Mouse (Mus musculus) limb, embryonic 11.5 days (tissue): ENCODE results near the gene Rpusd1. TPM values are rescaled to one million over a fixed set of nuclear protein-coding genes. Genes with fewer than 3 reads are reported as not detected.
A peak's percentile ranks its signal among the peaks of the same experiment; 100 is the strongest.

Experiments
- ATAC-seq: fragments of 200-750 bp; cut with Nextera tagmentation; 2 replicates; pipeline ENCODE4 v1.8.0; 2017; ENCODE audit warnings: low read depth; ENCODE audit not compliant: insufficient number of reproducible peaks, low FRiP score, low TSS enrichment
- DNase-seq: peaks from one replicate; pipeline ENCODE4 v3.0.0-alpha.2; 2015; ENCODE audit warnings: low spot score
- H3K27ac ChIP-seq: fragments of 300-500 bp; sonication (generic); replicated peaks from 2 replicates; pipeline ENCODE4 v1.5.1; 2014; ENCODE audit warnings: low read depth, mild to moderate bottlenecking, low read length
- H3K27me3 ChIP-seq: fragments of 300-500 bp; sonication (generic); 2 replicates; pipeline ENCODE4 v1.6.1; 2014; ENCODE audit warnings: mild to moderate bottlenecking, low read length, mixed read lengths; ENCODE audit not compliant: control insufficient read depth, insufficient read depth
- H3K36me3 ChIP-seq: fragments of 300-500 bp; sonication (generic); 2 replicates; pipeline ENCODE4 v1.6.1; 2014; ENCODE audit warnings: mild to moderate bottlenecking, low read length, moderate library complexity, mixed read lengths; ENCODE audit not compliant: control insufficient read depth, insufficient read depth
- H3K4me1 ChIP-seq: fragments of 300-500 bp; sonication (generic); 2 replicates; pipeline ENCODE4 v1.6.1; 2014; ENCODE audit warnings: low read length, mixed read lengths; ENCODE audit not compliant: control insufficient read depth, insufficient read depth
- H3K4me2 ChIP-seq: fragments of 300-500 bp; sonication (generic); 2 replicates; pipeline ENCODE4 v1.6.1; 2014; ENCODE audit warnings: low read depth, mild to moderate bottlenecking, moderate library complexity; ENCODE audit not compliant: severe bottlenecking
- H3K4me3 ChIP-seq: fragments of 300-500 bp; sonication (generic); 2 replicates; pipeline ENCODE4 v1.5.1; 2014; ENCODE audit warnings: low read depth, low read length
- H3K9ac ChIP-seq: fragments of 300-500 bp; sonication (generic); 2 replicates; pipeline ENCODE4 v1.6.1; 2014; ENCODE audit warnings: mild to moderate bottlenecking, low read length
- H3K9me3 ChIP-seq: fragments of 300-500 bp; sonication (generic); 2 replicates; pipeline ENCODE4 v1.6.1; 2016; ENCODE audit warnings: low read length; ENCODE audit not compliant: control insufficient read depth
- WGBS: fragments of 180-500 bp; shearing (Covaris S2); extraction: QIAGEN DNeasy Blood & Tissue Kit; methylation state at CpG from one replicate; pipeline ENCODE4 v1.1.7; 2014; 5-methylcytosine and 5-hydroxymethylcytosine counted together
- polyA plus RNA-seq: library from polyadenylated mRNA; unstranded; fragments of >200 nt; fragmentation: Nextera tagmentation; extraction: Ambion mirVana; gene quantifications from 2 replicates; pipeline ENCODE4 v1.2.1, GENCODE M21; 2014

Gene Rpusd1
- polyA plus RNA-seq, 1 experiment from 2014 or later, result 23.4 TPM

GRCm38 (mm10) chr17:25756378-25757242 lies 29.1 kb downstream of the Rpusd1 start:
- no peak overlapping the region; the same call in 1 of the 2 replicates for H3K9ac ChIP-seq
- no peak overlapping the region for H3K4me3 ChIP-seq
- no peak overlapping the region for H3K27ac ChIP-seq
- ATAC-seq, result no peak
- H3K9me3 ChIP-seq, result no peaks in the 10 kb centered on the region
- DNase-seq, result no peak
- no peaks in the 10 kb centered on the region for H3K27me3 ChIP-seq
- H3K36me3 ChIP-seq, result no peaks in the 10 kb centered on the region
- no peak overlapping the region for H3K4me2 ChIP-seq
- peaks cover 4% of the 10 kb centered on the region; the same call in 1 of the 2 replicates for H3K4me1 ChIP-seq
- WGBS, result 79% methylated on average over 9 of the region's 9 CpGs

- Histone ChIP-seq H3K27me3 (no peaks in the 10 kb centered on the region), H3K4me3 (no peak overlapping the region), H3K36me3 (no peaks in the 10 kb centered on the region), H3K4me1 (peaks cover 4% of the 10 kb centered on the region; the same call in 1 of the 2 replicates), H3K27ac (no peak overlapping the region), H3K9ac (no peak overlapping the region), H3K9me3 (no peaks in the 10 kb centered on the region), H3K4me2 (no peak overlapping the region)
- DNase-seq (no peak), ATAC-seq (no peak)
- 78% methylated on average over 3 of the region's 3 CpGs for WGBS
Observed at GRCm38 (mm10) chr17:25757691-25758090, 30.2 kb downstream of the Rpusd1 start.

- H3K9ac ChIP-seq, result no peak overlapping the region
- ATAC-seq, result no peak
- no peak overlapping the region for H3K27ac ChIP-seq
- no peaks in the 10 kb centered on the region for H3K36me3 ChIP-seq
- no peak for DNase-seq
- no peaks in the 10 kb centered on the region for H3K27me3 ChIP-seq
- 79% methylated on average over 8 of the region's 8 CpGs for WGBS
- no peak overlapping the region for H3K4me3 ChIP-seq
- H3K4me1 ChIP-seq, result peaks cover 4% of the 10 kb centered on the region; the same call in 1 of the 2 replicates
- no peak overlapping the region for H3K4me2 ChIP-seq
- no peaks in the 10 kb centered on the region for H3K9me3 ChIP-seq
Observed at GRCm38 (mm10) chr17:25760148-25760547, 32.7 kb downstream of the Rpusd1 start.

- no peak for ATAC-seq
- H3K4me2 ChIP-seq, result no peak overlapping the region
- no peaks in the 10 kb centered on the region for H3K27me3 ChIP-seq
- no peak overlapping the region for H3K4me3 ChIP-seq
- H3K36me3 ChIP-seq, result no peaks in the 10 kb centered on the region
- no peak overlapping the region for H3K9ac ChIP-seq
- H3K4me1 ChIP-seq, result peaks cover 3% of the 10 kb centered on the region; the same call in 1 of the 2 replicates
- 67% methylated on average over 4 of the region's 4 CpGs for WGBS
- no peak for DNase-seq
- H3K9me3 ChIP-seq, result no peaks in the 10 kb centered on the region
- H3K27ac ChIP-seq, result no peak overlapping the region
Observed at GRCm38 (mm10) chr17:25761561-25761970, 34.1 kb downstream of the Rpusd1 start.

GRCm38 (mm10) chr17:25762591-25762990 lies 35.1 kb downstream of the Rpusd1 start:
- Histone ChIP-seq H3K9me3 (no peaks in the 10 kb centered on the region), H3K4me3 (no peak overlapping the region), H3K27ac (no peak overlapping the region), H3K27me3 (no peaks in the 10 kb centered on the region), H3K36me3 (no peaks in the 10 kb centered on the region), H3K4me1 (peaks cover 3% of the 10 kb centered on the region; the same call in 1 of the 2 replicates), H3K4me2 (no peak overlapping the region), H3K9ac (no peak overlapping the region)
- DNase-seq (no peak), ATAC-seq (no peak)
- 31% methylated on average over 3 of the region's 3 CpGs for WGBS

GRCm38 (mm10) chr17:25765886-25766285 lies 38.4 kb downstream of the Rpusd1 start:
- WGBS, result 29% methylated on average over 5 of the region's 5 CpGs
- no peak overlapping the region for H3K4me2 ChIP-seq
- DNase-seq, result peak; percentile 60

DNA sequence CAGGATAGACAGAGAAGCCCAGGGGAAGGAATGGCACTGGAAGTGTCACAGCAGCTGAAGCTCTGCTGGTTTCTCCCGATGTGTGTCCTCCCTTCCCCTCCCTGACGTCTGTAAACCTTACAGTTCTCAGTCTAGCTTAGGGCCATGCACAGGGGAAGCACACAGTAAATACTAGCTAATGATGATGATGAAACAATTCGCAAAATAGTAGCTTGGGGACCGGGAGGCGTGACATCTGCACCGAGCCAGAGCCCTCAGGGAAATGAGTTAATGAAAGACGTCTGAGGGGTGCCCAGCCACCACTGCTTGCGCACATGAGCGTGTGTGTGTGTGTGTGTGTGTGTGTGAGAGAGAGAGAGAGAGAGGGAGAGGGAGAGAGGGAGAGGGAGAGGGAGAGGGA lies 41.9 kb downstream of the Rpusd1 start:
- no peak overlapping the region for H3K27ac ChIP-seq
- ATAC-seq, result no peak
- WGBS, result 44% methylated on average over 9 of the region's 9 CpGs

More at GRCm38 (mm10) chr17:25765886-25766285, 38.4 kb downstream of the Rpusd1 start:
- Histone ChIP-seq H3K27me3 (no peaks in the 10 kb centered on the region), H3K4me3 (no peak overlapping the region), H3K27ac (no peak overlapping the region), H3K36me3 (no peaks in the 10 kb centered on the region), H3K9me3 (no peaks in the 10 kb centered on the region), H3K4me1 (peaks cover 3% of the 10 kb centered on the region; the same call in 1 of the 2 replicates), H3K9ac (no peak overlapping the region)
- ATAC-seq, result no peak

DNA sequence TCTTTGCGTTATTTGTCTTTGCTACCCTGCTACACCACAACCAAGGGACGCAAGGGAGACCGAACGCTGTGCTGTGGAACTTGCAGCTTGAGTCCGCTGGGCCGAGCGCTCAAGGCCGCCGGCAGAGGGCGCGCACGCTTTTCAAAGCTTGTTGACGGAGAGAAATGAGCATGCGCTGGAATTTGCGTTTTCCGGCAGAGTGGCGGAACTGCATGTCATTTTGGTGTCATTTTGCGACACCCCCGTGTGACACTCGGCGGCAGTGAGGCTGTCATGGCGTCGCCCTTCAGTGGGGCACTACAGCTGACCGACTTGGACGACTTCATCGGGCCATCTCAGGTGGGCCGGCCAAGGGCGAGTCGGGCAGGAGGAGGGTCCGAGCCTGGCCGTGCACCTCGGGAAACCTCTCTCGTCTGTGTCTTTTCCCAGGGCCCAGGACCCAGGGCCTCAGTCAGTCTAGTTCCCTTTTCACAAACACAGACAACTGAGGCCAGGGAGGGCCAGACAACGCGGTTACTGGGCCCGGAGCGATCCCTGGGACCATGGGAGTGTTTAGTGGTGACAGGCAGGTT lies 46.2 kb downstream of the Rpusd1 start, which contains the start of gene Narfl:
TSS of gene Narfl (plus strand) at position 228 of the 572 bp plus-strand sequence.
- Histone ChIP-seq H3K4me2 (peak within 1 kb of the TSS; percentile 92), H3K36me3 (no peaks in the 10 kb centered on the region), H3K4me1 (peaks cover 8% of the 10 kb centered on the region; the same call in 1 of the 2 replicates), H3K27me3 (no peaks in the 10 kb centered on the region), H3K27ac (no peak within 1 kb of the TSS), H3K9ac (peak within 1 kb of the TSS; percentile 79), H3K9me3 (no peaks in the 10 kb centered on the region), H3K4me3 (peak within 1 kb of the TSS; percentile 75)
- DNase-seq, result peak; percentile 100
- ATAC-seq, result peak; percentile 75; the same call in 1 of the 2 replicates
- under 1% methylated on average over 37 of the region's 37 CpGs for WGBS

More for the DNA sequence above, 41.9 kb downstream of the Rpusd1 start:
- H3K27me3 ChIP-seq, result no peaks in the 10 kb centered on the region
- no peak overlapping the region for H3K4me3 ChIP-seq
- no peaks in the 10 kb centered on the region for H3K9me3 ChIP-seq
- no peak overlapping the region for H3K4me2 ChIP-seq
- H3K36me3 ChIP-seq, result no peaks in the 10 kb centered on the region
- H3K9ac ChIP-seq, result no peak overlapping the region
- no peak for DNase-seq
- peaks cover 8% of the 10 kb centered on the region; the same call in 1 of the 2 replicates for H3K4me1 ChIP-seq
